Mouse (Mus musculus) frontal cortex, adult (tissue): ENCODE data around the gene Srrm3.

Experiments
- ATAC-seq: cut with Nextera tagmentation; 2 replicates; pipeline ENCODE4 v1.9.2; 2017; ENCODE audit warnings: mild to moderate bottlenecking, moderate library complexity, mixed read lengths; ENCODE audit not compliant: low TSS enrichment

The Srrm3 gene

DNA sequence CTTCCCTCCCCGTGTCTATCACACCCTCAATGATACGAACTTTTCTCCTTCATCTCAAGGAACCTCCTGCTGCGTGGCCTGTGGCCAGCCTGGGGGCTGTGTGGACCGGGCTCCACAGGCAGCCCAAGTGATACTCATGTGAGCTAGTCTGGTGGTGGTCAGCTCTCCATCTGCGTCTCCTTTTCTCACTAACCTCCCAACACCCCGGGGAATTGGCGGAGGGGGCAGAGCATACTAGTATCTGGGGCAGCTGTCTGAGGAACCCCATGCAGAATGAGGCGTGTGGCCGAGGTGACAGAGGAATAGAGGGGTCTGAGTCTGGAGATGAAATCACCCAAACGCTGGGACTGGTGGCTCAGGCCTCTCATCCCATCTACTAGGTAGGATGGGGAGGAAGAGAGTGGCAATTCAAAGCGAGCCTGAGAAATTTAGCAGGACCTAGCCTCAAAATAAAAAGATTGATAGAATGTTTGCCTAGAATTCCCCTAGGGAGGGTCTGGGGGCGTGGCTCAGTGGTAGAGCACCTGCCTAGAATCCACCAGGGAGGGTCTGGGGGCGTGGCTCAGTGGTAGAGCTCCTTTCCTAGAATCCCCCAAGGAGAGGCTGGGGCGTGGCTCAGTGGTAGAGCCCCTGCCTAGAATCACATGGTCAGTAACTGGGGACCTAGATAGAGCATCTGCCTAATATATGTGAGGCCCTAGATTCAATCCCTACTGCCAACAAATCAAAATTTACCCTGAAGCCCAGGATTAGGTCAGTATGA lies 63.2 kb downstream of the Srrm3 start:
- ATAC-seq, result no peak

GRCm38 (mm10) chr5:135870505-135870904 lies 63.8 kb downstream of the Srrm3 start:
- ATAC-seq, result no peak

GRCm38 (mm10) chr5:135872996-135873395 lies 66.3 kb downstream of the Srrm3 start:
- ATAC-seq, result no peak

DNA sequence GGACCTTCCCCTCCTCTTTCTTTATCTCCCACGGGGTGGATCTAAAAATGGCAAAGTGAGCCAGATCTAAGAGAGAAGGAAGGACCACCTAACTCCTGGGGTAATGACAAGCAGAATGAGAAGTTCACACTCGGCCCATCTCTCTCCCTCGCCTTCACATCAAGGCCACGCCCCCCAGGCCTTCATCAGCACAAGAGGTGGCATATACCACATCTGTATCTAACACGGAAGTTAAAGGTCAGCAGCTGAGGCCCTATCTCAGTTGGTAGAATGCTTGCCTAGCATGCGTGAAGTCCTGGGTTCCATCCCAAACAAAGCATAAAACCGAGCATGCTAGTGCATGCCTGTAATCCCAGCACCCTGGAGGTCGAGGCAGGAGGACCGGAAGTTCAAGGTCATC lies 67.1 kb downstream of the Srrm3 start:
- ATAC-seq, result no peak

- peak; percentile 56 for ATAC-seq
Observed at GRCm38 (mm10) chr5:135877180-135877579, 70.5 kb downstream of the Srrm3 start.

DNA sequence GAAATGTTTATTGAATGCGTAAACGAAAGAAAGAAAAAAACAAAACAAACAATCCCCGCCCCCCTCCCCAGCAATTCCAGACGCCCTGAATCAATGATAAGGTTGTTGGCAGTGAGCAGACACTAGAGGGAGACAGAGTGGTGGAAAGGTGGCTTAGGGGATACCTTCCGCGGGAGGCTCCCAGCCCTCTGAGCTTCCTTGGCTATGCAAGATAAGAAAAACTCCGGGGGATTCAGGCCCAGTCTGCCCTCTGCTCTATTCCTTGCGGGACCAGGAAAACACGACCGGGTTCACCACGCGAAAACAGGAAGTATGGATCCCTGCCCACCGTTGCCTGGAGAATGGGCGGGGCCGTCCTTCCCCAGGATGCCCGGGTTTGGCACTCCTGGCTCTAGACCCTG lies 71.1 kb downstream of the Srrm3 start:
- ATAC-seq, result peak; percentile 73

DNA sequence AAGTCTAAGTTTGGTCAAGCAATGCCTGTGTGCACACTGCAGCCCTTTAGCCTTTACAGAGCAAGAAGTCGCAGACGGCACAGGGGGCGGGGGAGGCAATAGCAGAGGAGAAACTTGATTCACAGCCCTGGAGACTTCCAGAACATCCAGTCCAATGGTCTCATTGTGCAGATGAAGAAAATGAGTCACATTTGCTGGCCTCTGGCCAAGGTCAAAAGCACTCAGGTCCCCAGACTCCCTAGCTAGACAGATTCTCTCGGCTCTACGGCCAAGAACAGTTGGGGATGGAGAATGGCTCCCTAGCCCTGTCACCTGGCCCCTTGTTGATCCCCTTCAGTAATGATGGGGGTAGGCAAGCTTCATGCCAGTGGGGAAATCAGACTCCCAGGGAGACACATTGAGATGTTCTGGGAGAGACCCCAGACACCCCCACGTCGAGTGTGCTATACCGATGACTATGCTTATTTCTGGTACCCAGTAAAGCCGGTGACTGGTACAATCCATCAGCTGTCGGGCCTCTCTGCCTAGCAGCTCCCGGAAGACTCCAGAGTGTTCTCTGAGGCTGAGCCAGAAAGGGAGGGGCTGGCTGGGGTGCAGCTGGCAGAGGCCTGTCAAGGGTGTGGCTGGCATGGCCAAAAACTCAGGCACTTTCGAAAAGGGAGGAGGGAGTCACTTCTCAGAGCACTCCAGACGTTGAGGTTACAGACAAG lies 72.9 kb downstream of the Srrm3 start:
- peak; percentile 31; the same call in 1 of the 2 replicates for ATAC-seq

- no peak for ATAC-seq
Observed at GRCm38 (mm10) chr5:135884641-135885040, 78.0 kb downstream of the Srrm3 start.

GRCm38 (mm10) chr5:135887675-135888102 lies 81.0 kb downstream of the Srrm3 start, which contains the start of gene Hspb1:
Gene Hspb1 (plus strand): TSS chr5:135887919.
- no peak for ATAC-seq

DNA sequence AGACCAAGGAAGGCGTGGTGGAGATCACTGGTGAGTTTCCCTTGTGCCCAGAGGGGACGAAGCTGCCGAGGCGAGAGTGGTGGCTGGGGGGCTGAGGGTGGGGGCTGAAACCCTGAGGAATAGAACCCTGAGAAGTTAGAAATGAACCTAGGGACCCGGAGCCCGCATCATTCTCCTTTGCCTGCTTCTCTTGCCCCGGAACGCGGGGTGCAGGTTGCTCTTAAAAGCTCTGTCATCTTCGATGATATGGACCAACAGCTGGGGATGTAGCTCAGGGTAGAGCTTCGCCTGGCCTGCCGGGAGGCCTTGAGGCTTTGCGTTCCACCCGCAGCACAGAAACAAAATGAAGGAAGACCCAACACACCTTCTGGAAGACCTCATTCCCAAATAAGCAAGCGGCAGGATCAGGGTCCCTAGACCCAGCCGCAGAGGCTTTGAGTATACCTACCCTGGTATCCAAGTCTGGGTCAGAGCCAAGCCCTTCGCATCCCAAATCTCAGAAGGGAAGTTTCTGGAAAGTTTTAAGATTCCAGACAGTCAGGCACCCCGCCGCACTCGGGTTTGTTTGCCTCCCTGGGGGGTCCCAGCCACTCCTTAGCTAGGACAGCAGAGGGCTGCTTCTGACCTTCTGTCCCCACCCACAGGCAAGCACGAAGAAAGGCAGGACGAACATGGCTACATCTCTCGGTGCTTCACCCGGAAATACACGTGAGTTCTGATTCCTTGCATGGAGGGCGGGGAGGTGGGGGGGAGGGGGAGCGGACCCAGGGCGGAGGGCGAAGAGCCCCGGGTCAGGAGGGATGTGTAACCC lies 81.9 kb downstream of the Srrm3 start:
- ATAC-seq, result no peak

DNA sequence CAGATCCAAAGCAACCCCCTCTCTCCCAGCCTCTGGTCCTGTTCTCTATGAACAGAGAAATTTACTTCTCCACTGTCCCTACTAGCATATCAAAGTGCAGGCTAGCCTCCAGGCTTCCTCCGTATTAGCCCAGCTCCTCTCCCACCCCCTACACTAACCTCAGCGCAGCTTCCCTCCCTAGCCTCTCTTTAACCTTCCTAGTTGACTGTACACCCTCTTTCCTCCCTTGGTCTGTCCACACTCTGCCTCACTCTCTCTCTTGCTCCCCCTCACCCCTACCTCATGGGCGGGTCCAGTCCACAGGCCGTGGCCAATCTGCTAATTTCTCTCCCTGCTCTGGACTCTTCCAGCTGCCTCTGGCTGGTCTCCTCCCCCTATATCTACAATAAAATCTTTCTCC lies 83.6 kb downstream of the Srrm3 start:
- no peak for ATAC-seq

DNA sequence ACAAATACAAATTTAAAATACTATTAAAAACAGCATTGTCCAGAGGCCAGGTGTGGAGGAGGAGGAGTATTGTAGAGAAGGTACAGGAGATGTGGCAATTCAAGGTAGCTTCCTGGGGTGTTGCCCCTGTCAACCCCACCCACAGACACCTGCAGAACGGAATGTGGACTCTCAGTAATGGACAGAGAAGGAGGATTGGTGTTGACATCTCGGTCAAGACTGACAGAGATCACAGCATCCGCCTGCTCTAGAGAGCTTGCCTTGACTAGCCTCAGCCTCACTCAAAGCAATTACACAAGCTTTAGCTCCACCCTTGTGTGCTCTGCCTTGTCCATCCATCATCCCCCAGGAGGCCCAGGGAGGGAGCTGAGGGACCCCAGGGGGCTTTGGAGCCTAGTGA lies 84.2 kb downstream of the Srrm3 start:
- ATAC-seq, result no peak

DNA sequence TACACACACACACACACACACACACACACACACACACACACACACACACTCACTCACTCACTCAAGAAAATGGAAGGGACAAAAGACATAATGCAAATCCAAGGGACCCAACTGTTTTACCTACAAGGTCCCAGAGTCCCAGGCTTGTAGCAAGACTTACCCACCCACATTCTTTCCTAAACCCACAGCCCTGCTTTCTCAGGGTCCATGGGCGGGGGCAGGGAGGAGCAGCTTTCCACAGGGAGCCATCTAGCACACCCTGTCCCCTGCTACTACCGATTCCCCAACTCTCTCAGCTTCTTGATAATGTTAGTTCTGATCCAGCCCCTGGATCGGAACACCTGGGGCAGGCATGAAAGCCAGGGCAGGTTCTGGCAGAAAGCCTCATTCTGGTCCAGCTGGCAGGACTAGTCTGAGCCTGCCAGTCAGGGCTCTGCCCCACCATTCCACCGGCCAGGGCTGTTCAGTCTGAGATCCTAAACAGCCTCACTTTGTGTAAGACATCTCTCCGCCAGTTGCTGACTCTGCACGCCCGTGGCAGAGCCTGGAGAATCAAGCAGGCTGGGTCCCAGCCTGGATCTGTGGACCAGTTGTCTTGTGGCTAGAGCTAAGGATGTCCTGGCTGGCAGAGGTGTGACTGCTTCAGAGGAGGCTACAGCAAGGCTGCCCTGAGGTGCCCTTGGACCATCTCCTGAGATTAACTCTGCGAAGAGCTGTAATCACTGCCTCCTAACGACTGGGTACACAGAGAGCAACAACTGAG lies 86.1 kb downstream of the Srrm3 start:
- ATAC-seq, result no peak

GRCm38 (mm10) chr5:135894958-135895357 lies 88.3 kb downstream of the Srrm3 start:
- no peak for ATAC-seq

DNA sequence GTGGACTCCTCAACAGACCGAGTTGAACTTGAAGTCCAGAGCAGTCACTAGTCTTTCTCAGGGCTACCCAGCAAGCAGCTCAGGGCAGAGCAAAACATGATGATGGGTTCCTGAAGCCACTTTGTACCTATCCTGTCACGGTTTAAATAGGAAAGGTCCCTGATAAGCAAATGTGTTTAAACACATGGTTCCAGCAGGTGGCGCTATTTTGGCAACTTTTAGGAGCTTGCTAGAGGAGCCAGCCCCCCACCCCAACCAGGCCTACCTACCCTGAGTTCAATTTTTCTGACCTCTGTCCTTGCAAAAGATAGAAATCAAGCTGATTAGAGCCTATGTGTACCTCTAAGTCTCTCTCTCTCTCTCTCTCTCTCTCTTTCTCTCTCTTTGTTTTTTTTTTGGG lies 91.3 kb downstream of the Srrm3 start:
- ATAC-seq, result no peak

DNA sequence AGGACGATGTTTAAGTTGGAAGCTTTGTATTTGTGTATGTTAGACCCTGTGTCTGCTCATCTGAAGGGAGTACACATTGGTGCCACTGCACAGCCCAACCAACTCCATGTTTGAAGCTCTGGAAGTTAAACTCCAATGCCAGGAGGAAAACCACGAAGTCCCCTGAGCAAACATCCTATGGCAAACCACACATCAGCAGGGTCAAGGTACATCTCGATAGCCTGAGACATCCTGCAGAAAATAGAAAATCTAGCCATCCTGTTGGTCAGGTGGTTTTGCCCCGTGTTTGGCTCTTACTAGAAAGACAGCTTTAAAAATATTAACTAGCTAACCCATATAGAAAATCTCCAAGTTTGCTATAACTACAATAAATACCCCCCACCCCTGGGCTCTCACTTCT lies 92.3 kb downstream of the Srrm3 start:
- ATAC-seq, result no peak

DNA sequence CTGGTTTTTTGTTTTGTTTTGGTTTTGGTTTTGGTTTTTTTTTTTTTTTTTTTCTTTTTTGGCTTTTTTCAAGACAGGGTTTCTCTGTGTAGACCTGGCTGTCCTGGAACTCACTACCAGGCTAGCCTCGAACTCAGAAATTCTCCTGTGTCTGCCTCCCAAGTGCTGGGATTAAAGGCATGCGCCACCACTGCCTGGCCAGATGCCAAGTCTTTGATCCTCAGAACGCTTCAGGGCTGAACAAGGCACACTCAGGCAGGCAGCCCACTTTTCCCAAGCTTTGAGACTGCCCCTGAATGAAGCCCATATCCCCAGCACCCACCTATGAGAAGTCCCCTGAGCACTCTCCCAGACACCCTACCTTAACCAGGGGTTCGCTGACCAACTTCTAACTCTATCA lies 93.1 kb downstream of the Srrm3 start:
- ATAC-seq, result no peak

DNA sequence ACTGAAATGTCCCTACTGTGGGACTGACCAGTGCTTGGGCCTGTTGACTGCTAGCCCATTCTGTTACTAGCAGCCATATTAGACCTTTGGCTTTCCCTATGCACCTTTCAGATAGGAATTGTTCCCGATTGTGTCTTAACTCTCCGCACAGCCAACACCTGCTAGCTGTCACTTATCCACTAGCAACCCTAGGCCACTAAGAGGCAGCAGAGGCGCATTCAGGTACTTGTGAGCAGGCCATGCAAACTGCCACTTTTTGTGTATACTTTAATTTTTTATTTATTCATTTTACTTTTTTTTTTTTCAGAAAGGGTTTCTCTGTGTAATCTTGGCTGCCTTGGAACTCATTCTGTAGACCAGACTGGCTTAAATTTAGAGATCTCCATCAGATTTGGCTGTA lies 94.0 kb downstream of the Srrm3 start:
- ATAC-seq, result no peak

GRCm38 (mm10) chr5:135901354-135902095 lies 94.8 kb downstream of the Srrm3 start:
- ATAC-seq, result no peak

GRCm38 (mm10) chr5:135903058-135903457 lies 96.4 kb downstream of the Srrm3 start:
- no peak for ATAC-seq

DNA sequence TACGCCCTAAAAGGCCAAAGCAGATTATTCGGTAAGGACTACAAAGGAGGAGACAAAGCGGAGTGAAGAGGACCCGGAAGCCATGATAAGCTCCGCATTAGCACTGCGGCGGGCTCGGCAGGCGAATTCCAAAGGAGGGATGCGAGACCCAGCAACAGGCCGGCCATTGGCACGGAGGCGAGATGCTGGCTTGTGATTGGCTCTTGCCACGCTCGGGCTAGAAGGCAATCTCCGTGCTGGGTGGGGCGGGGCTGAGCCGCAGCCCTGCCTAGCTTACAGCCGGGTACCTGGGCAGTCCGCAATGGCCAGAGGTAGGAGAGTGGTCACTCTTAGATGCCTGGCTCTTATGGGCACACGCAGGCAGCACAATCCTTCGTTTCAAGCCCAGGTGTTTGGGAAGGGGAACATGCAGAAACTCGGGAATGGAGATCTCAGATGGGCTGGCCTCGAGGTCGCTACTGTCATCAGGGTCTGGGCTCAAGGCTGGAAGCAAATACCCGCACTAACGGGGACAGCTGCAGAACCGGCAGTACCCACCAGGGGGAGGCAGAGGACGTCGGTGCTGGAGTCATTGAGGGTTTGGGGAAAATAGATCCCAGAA lies 97.0 kb downstream of the Srrm3 start:
- peak; percentile 89 for ATAC-seq
